Mouse (Mus musculus) liver, postnatal 0 days (tissue): ENCODE data around the gene Pafah1b2.

Experiments used
- CTCF ChIP-seq: sonication (generic); IDR thresholded peaks from 2 replicates; pipeline ENCODE4 v1.5.1; 2016; ENCODE audit warnings: antibody characterized with exemption, low read depth
- EP300 ChIP-seq: IDR thresholded peaks from 2 replicates; pipeline ENCODE4 v1.6.1; 2016; ENCODE audit warnings: antibody characterized with exemption, low read depth, mild to moderate bottlenecking

GRCm38 (mm10) chr9:46026058-46026849 lies 13.8 kb upstream of the Pafah1b2 start:
- TF ChIP-seq CTCF (no peak), EP300 (no peak)
